Mouse (Mus musculus) liver, embryonic 14 days (tissue): ENCODE results near the gene Dhx57. TPM values are rescaled to one million over a fixed set of nuclear protein-coding genes. Genes with fewer than 3 reads are reported as not detected.

Experiments
- polyA plus RNA-seq: library from polyadenylated mRNA; depleted of rRNA; stranded (reverse); fragments of >200 nt; gene quantifications from 2 replicates; pipeline ENCODE4 v1.2.3, GENCODE M21; 2012; rRNA removed

Dhx57 gene
- polyA plus RNA-seq: 5.0 and 5.1 TPM in 2 replicates

GRCm38 (mm10) chr17:80290074-80290657 is at the start of gene Dhx57, which contains the start of gene Morn2:
Gene Dhx57 (minus strand): TSS chr17:80290476.
Gene Morn2 (plus strand): TSS chr17:80290203.

GRCm38 (mm10) chr17:80307251-80307650 is 17.0 kb upstream of the Dhx57 start, which contains the start of gene Arhgef33:
Gene Arhgef33 (plus strand): TSS chr17:80307407.

GRCm38 (mm10) chr17:80224326-80225116 is 65.8 kb downstream of the Dhx57 start, which contains the start of gene Gemin6:
Gene Gemin6 (plus strand): TSS chr17:80224441.

DNA sequence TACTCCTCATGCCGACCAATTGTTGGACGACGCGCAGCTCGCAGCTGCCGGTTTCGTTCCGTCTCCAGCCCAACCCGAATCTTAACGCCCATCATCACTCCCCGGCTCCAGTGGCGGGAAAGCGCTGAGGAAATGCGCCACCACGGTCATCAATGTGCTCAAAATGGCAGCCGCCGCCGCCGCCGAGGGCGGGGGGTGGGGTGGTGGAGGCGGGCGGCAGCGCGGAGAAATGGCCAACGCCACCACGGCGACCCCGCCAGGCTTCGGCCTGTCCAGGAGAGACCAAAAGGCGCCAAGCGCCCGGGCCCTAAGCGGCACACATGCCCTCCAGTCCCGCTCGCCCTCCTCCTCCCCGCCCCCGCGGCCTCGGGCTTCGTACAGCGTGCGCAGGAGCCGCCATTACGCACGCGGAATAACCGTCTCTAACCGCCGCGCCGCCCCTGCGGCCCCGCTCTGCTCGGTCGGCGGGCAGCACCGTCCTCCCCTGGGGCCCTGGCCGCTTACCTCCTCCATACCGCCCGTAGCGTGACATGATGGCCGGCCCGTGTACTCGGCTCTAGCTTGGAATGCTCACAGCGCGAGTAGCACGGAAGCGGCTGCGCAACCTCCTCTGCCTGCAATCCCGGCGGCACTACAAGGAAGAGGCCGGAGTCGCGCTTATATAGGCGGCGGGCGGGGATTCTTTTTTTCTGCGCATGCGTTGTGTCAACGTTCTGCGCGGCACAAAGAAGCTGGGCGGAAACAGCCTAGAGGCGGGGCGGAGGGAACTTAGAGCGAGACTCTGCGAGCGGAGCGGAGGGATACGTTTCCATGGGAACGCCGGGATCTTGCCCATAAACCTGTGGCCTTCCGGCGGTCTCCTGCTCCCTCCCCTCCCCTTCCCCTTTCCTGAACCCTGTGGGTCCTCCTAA is 83.3 kb downstream of the Dhx57 start, which contains the start of the genes Srsf7 and Ttc39d:
Gene Srsf7 (minus strand): TSS at position 637 of the 911 bp plus-strand sequence.
Gene Ttc39d (plus strand): TSS at position 790 of the 911 bp plus-strand sequence.

Other genes starting within 250 kb of the Dhx57 start
- gene Hnrnpll, start 228.1 kb downstream of the Dhx57 start, polyA plus RNA-seq: 24.7 and 26.6 TPM in 2 replicates
- 12.5 and 15.5 TPM in 2 replicates for gene Galm, start 163.0 kb downstream of the Dhx57 start, polyA plus RNA-seq
- 172 and 175 TPM in 2 replicates for gene Srsf7, start 83.2 kb downstream of the Dhx57 start, polyA plus RNA-seq
- gene Ttc39d, start 83.0 kb downstream of the Dhx57 start, polyA plus RNA-seq: 0.01 TPM in 1 of 2 replicates, not detected in the other
- 16.9 and 19.1 TPM in 2 replicates for gene Gemin6, start 66.0 kb downstream of the Dhx57 start, polyA plus RNA-seq
- 3.8 TPM in 2 replicates for gene Morn2, start 273 bp downstream of the Dhx57 start, polyA plus RNA-seq
- gene Arhgef33, start 16.9 kb upstream of the Dhx57 start, polyA plus RNA-seq: 0.10 TPM in 2 replicates
- gene Gm10190, start 83.1 kb upstream of the Dhx57 start, polyA plus RNA-seq: not detected in 2 replicates
- 1.5 and 2.0 TPM in 2 replicates for gene Sos1, start 190.0 kb upstream of the Dhx57 start, polyA plus RNA-seq